Mouse (Mus musculus) lung, embryonic 14.5 days (tissue): ENCODE results near the gene Mapkbp1. TPM values are rescaled to one million over a fixed set of nuclear protein-coding genes. Genes with fewer than 3 reads are reported as not detected.

Experiments used
- ATAC-seq: fragments of 200-750 bp; cut with Nextera tagmentation; 2 replicates; pipeline ENCODE4 v1.8.0; 2017; ENCODE audit warnings: mild to moderate bottlenecking, moderate TSS enrichment, moderate library complexity; ENCODE audit not compliant: insufficient read depth
- DNase-seq: peaks from one replicate; pipeline ENCODE4 v3.0.0-alpha.2; 2015
- H3K27ac ChIP-seq: fragments of 300-500 bp; sonication (generic); 2 replicates; pipeline ENCODE4 v1.5.1; 2014; ENCODE audit warnings: low read depth, mild to moderate bottlenecking, moderate library complexity
- H3K27me3 ChIP-seq: fragments of 300-500 bp; sonication (generic); 2 replicates; pipeline ENCODE4 v1.6.1; 2014; ENCODE audit warnings: low read length, control low read depth; ENCODE audit not compliant: insufficient read depth
- H3K36me3 ChIP-seq: fragments of 300-500 bp; sonication (generic); 2 replicates; pipeline ENCODE4 v1.6.1; 2014; ENCODE audit warnings: control low read depth; ENCODE audit not compliant: insufficient read depth
- H3K4me1 ChIP-seq: fragments of 300-500 bp; sonication (generic); 2 replicates; pipeline ENCODE4 v1.6.1; 2014; ENCODE audit warnings: antibody characterized with exemption, control low read depth; ENCODE audit not compliant: insufficient read depth
- H3K4me2 ChIP-seq: fragments of 300-500 bp; sonication (generic); 2 replicates; pipeline ENCODE4 v1.6.1; 2014; ENCODE audit warnings: mild to moderate bottlenecking
- H3K4me3 ChIP-seq: fragments of 300-500 bp; sonication (generic); 2 replicates; pipeline ENCODE4 v1.5.1; 2014; ENCODE audit warnings: low read depth, low read length
- H3K9ac ChIP-seq: fragments of 300-500 bp; sonication (generic); 2 replicates; pipeline ENCODE4 v1.6.1; 2014
- H3K9me3 ChIP-seq: fragments of 300-500 bp; sonication (generic); 2 replicates; pipeline ENCODE4 v1.6.1; 2016; ENCODE audit warnings: low read depth, low read length, control low read depth
- CTCF ChIP-seq: IDR thresholded peaks from 2 replicates; pipeline ENCODE4 v1.5.1; 2016; ENCODE audit warnings: antibody characterized with exemption, low read depth
- WGBS: fragments of 180-500 bp; shearing (Covaris S2); extraction: QIAGEN DNeasy Blood & Tissue Kit; methylation state at CpG from one replicate; pipeline ENCODE4 v1.1.7; 2014; 5-methylcytosine and 5-hydroxymethylcytosine counted together
- polyA plus RNA-seq: library from polyadenylated mRNA; unstranded; fragments of >200 nt; fragmentation: Nextera tagmentation; extraction: Ambion mirVana; gene quantifications from 2 replicates; pipeline ENCODE4 v1.2.1, GENCODE M21; 2014

Gene Mapkbp1
- polyA plus RNA-seq, 1 experiment from 2014 or later, result 3.4 TPM

DNA sequence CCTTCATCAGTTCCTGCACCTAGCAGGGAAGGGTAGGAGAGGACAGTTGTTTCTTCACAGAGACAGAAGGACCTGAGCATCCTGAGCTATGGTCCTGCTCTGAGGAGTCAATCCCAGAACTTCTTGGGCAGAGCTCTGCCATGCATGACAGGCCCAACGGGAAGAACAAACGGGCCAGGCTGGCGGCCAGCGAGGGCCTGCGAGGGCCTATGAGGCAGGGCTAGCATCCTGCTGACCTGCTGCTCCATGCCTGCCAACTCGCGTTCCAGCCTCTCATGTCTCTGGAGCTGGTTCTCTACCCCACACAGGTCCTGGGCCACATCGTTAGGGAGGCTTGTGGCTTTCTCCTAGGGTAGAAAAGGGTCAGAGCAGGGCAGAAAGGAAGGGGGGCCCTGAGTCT is 89.7 kb downstream of the Mapkbp1 start:
- H3K4me3 ChIP-seq, result no peak overlapping the region
- DNase-seq, result no peak
- 77% methylated on average over 8 of the region's 8 CpGs for WGBS
- no peak overlapping the region for H3K4me2 ChIP-seq
- H3K36me3 ChIP-seq, result no peaks in the 10 kb centered on the region
- H3K9ac ChIP-seq, result no peak overlapping the region
- 0 out of 2 replicates have a peak, but pooled peaks cover 8% of the 10 kb centered on the region for H3K4me1 ChIP-seq
- no peak for TF ChIP-seq CTCF
- H3K27me3 ChIP-seq, result no peaks in the 10 kb centered on the region
- no peak overlapping the region for H3K27ac ChIP-seq
- no peak for ATAC-seq
- no peaks in the 10 kb centered on the region for H3K9me3 ChIP-seq

DNA sequence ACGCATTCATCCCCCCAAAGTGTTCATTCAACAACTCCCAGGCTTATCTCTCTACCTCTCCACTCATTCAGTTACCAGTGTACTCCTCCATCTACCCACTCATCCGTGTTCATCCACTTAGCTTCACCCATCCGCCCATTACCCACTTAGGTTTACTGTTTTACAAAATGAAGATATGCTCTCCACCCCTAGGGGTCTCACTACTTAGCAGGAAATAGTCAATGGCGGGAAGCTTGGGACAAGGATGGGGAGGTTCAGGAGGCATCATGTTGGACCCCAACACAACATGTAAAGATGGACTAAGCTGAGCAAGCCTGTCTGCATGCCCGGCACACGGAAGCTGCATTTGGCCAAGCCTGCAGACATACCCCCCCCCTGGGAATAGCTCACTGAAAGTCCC is 92.1 kb downstream of the Mapkbp1 start:
- H3K36me3 ChIP-seq, result no peaks in the 10 kb centered on the region
- no peaks in the 10 kb centered on the region for H3K27me3 ChIP-seq
- no peaks in the 10 kb centered on the region for H3K9me3 ChIP-seq
- no peak overlapping the region for H3K9ac ChIP-seq
- H3K27ac ChIP-seq, result no peak overlapping the region
- H3K4me2 ChIP-seq, result no peak overlapping the region
- no peak for DNase-seq
- WGBS, result 73% methylated on average over 6 of the region's 6 CpGs
- H3K4me1 ChIP-seq, result 0 out of 2 replicates have a peak, but pooled peaks cover 5% of the 10 kb centered on the region
- peak; percentile 50 for TF ChIP-seq CTCF
- ATAC-seq, result no peak
- H3K4me3 ChIP-seq, result no peak overlapping the region

DNA sequence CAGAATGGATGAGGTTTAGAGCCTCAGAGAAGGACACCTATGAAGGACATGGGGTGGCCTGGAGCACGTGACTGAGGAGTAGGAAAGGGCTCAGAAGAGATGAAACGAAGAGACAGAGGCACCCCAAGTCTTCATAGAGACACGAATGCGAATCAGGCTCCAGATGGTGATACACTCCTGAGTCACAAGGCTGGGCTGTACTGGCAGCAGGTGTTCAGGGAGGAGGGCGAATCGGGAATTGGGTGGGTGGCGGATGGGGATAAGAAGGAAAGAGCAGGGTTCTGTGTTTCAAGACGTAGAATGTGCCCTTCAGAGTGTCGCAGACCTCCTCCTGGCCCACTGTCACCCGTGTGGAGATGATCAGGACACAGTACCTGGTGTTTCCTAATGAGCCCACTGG is 92.7 kb downstream of the Mapkbp1 start:
- no peak overlapping the region for H3K27ac ChIP-seq
- no peaks in the 10 kb centered on the region for H3K9me3 ChIP-seq
- no peak overlapping the region for H3K4me3 ChIP-seq
- WGBS, result 90% methylated on average over 10 of the region's 10 CpGs
- H3K36me3 ChIP-seq, result no peaks in the 10 kb centered on the region
- TF ChIP-seq CTCF, result no peak
- DNase-seq (no peak), ATAC-seq (no peak)
- no peak overlapping the region for H3K4me2 ChIP-seq
- H3K27me3 ChIP-seq, result no peaks in the 10 kb centered on the region
- H3K4me1 ChIP-seq, result no peaks in the 10 kb centered on the region
- no peak overlapping the region for H3K9ac ChIP-seq

DNA sequence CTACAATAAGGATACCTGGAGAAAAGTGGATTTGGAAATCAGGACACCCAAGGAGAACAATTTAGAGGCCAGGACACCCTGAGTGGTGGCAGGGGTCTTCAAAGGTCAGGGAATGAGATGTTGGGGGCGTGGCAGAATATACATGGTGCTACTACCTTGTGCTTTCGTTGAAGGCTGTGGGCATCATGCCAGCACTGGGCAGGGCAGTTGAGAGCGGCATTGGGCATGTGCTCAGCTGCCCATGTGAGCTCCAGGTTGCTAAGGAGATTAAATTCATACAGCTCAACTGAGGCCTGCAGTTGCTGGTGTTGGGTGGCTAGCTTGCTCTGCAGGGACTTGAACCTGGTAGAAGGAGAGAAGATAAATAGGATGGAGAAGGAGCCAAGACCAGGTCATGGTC is 93.7 kb downstream of the Mapkbp1 start:
- no peaks in the 10 kb centered on the region for H3K27me3 ChIP-seq
- H3K9me3 ChIP-seq, result no peaks in the 10 kb centered on the region
- no peak overlapping the region for H3K4me3 ChIP-seq
- no peak overlapping the region for H3K4me2 ChIP-seq
- no peak overlapping the region for H3K9ac ChIP-seq
- DNase-seq (no peak), ATAC-seq (no peak)
- 79% methylated on average over 3 of the region's 3 CpGs for WGBS
- no peak for TF ChIP-seq CTCF
- H3K4me1 ChIP-seq, result no peaks in the 10 kb centered on the region
- no peak overlapping the region for H3K27ac ChIP-seq
- no peaks in the 10 kb centered on the region for H3K36me3 ChIP-seq

DNA sequence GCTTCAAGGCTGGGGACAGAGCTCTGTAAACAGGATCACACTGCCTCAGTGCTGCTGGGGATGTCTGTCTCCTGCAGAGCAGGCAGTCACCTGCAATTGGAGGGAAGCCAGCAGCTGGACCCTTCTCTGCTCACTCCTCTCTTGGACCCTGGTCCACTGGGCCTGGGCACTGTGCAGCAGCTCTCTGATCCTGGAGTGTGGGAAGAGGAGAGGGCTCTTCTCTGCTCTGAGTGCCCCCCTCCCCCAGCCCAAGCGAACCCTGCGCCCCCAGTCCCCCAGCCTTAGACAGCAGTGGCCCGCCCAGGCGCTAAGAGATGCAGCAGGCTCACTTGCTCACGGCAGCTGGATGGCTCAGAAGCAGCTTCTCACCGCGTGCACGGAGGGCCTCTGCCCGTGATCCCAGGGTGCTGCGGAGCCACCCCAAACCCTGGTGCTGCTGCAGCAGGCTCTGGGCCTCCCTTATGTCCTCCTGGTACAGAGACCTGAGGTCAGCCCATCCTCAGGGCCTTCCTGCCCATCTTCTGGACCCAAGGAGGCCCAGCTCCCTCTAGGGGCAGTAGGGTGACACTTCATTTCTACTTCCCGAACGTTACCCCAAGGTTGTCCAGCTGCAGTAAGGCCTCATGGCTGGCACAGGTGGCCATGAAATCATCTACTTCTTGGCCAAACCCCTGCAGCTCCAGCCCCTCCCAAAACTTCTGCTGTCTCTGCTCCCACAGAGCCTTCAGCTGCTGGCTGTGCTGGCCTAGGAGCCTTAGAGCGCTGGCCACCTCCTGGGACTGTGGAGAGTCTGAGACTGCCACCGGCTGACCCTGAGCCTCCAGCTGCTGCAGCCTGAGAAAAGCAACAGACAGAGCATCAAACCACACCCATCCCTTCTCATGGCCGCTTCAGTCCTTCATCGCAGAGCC is 96.3 kb downstream of the Mapkbp1 start:
- Histone ChIP-seq H3K4me1 (no peaks in the 10 kb centered on the region), H3K27ac (no peak overlapping the region), H3K9me3 (no peaks in the 10 kb centered on the region), H3K9ac (no peak overlapping the region), H3K4me3 (no peak overlapping the region), H3K4me2 (no peak overlapping the region), H3K27me3 (no peaks in the 10 kb centered on the region), H3K36me3 (no peaks in the 10 kb centered on the region)
- TF ChIP-seq CTCF, result peak; percentile 78
- WGBS, result 32% methylated on average over 16 of the region's 16 CpGs
- DNase-seq (peak; percentile 72), ATAC-seq (peak; percentile 54; the same call in 1 of the 2 replicates)

DNA sequence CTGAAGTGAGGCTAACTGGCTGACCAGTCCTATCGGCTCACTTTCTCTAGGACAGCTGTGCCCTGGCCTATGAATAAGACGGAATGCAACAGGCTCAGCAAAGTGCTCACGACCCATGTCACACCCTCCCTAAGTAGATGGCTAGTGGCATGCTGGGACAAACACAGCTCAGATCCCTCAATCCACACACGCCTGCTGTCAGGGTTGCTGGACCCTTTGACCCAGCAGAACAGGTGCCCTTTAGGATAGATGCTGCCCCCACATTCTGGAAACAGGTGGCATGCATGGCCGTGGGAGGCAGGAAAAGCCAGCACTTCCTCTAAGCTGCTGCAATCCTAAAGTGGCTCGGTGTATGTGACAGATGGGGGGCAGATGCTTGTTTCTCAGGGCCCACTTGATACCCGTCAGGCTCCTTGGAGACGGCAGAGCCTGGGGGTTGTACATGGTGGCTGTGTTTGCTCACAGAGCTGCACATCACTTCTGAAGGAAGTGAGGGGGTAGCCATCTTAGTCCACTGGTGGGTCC is 97.0 kb downstream of the Mapkbp1 start:
- no peak overlapping the region for H3K27ac ChIP-seq
- H3K4me2 ChIP-seq, result no peak overlapping the region
- DNase-seq (no peak), ATAC-seq (no peak)
- WGBS, result 50% methylated on average over 8 of the region's 8 CpGs
- no peaks in the 10 kb centered on the region for H3K4me1 ChIP-seq
- no peak for TF ChIP-seq CTCF
- no peaks in the 10 kb centered on the region for H3K36me3 ChIP-seq
- no peak overlapping the region for H3K4me3 ChIP-seq
- no peaks in the 10 kb centered on the region for H3K27me3 ChIP-seq
- no peaks in the 10 kb centered on the region for H3K9me3 ChIP-seq
- no peak overlapping the region for H3K9ac ChIP-seq

DNA sequence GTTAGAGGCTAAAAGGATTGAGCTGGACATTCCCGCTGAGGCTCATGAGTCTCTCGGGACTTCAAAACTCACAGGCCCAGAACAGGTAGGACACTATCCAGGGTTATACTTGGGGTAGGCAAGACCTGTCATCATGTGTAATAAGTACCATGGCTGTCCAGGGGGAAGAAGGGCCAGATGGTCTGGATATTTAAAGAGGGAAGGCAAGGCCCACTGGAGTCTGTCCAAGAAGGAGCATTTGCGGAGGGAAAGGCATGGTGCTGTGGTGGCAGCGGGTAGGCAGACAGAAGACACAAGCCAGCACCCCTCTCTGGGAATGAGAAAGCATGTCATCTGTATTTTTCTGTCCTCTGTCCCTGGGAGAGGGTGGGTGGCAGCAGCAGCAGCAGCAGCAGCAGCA is 101.6 kb downstream of the Mapkbp1 start:
- no peak for ATAC-seq
- no peak overlapping the region for H3K27ac ChIP-seq

More for the DNA sequence above, 101.6 kb downstream of the Mapkbp1 start:
- no peak for DNase-seq
- Histone ChIP-seq H3K36me3 (no peaks in the 10 kb centered on the region), H3K9ac (no peak overlapping the region), H3K27me3 (peaks cover 23% of the 10 kb centered on the region), H3K4me2 (no peak overlapping the region), H3K4me3 (no peak overlapping the region), H3K4me1 (no peaks in the 10 kb centered on the region), H3K9me3 (no peaks in the 10 kb centered on the region)
- no peak for TF ChIP-seq CTCF
- WGBS, result 86% methylated on average over 4 of the region's 4 CpGs
